Mouse (Mus musculus): Measurements from ENCODE around the gene Tpsb2. TPM values are rescaled to one million over a fixed set of nuclear protein-coding genes. Genes with fewer than 3 reads are reported as not detected.

The Tpsb2 gene
- total RNA-seq, 2 experiments from 2014 or later: not detected

DNA sequence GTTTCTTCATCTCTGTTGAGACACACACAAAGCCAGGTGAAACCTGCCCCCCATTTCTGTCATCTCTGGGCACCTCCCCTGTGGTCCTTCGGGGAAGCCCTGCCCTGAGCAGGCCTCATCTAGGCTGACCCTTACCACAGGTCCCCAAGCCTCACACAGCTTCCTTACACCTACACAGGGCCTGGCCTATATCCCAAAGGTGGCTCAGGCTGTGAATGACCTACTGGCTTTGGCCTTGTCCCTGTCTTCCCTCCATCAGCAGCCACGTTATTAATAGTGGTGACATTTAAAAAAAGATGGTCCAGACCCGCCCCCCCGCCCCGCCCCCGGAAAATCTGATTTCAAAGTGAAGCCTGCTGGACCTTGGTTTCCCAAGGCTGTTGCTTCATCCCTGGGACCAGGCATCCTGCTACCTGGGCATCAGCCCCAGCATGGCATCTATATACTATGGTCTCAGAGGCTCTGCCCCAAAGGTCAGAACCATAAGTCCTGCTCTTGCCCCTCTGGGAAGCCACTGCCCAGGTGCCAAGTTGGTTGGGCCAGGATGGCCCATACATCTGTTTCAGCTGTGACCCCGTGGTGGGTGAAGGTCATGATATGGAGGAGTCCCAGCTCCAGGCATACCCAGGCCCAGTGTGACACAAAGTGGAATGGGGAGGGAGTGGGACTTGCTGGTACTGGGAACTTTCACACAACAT, 42.3 kb downstream of the Tpsb2 start:
- no peak overlapping the region for H3K27ac ChIP-seq
- intact Hi-C loops (cut with DNase I): no loop called here
- H3K4me3 ChIP-seq: no peak overlapping the region
- no peak for DNase-seq (ENCODE audit: extremely low spot score in 1 of 2, low spot score in 2 of 2)
- TF ChIP-seq CTCF (IDR thresholded peaks at IDR 0.05): no peak

- intact Hi-C loops (cut with DNase I): loop anchor here (2.0 kb wide), 1 partner anchor 23 kb away; the partner anchor contains the start of gene Cacna1h
- Histone ChIP-seq H3K27ac (no peak overlapping the region), H3K4me3 (no peak overlapping the region)
- no peak for DNase-seq (ENCODE audit: extremely low spot score in 1 of 2, low spot score in 2 of 2)
- TF ChIP-seq CTCF (IDR thresholded peaks at IDR 0.05): no peak
Measured at GRCm38 (mm10) chr17:25409621-25410020, 43.5 kb downstream of the Tpsb2 start.

GRCm38 (mm10) chr17:25410180-25410579, 44.1 kb downstream of the Tpsb2 start:
- Histone ChIP-seq H3K4me3 (no peak overlapping the region), H3K27ac (no peak overlapping the region)
- intact Hi-C loops (cut with DNase I): loop anchor here (2.0 kb wide), 1 partner anchor 23 kb away; the partner anchor contains the start of gene Cacna1h
- no peak for TF ChIP-seq CTCF (IDR thresholded peaks at IDR 0.05)
- no peak for DNase-seq (ENCODE audit: extremely low spot score in 1 of 2, low spot score in 2 of 2)

DNA sequence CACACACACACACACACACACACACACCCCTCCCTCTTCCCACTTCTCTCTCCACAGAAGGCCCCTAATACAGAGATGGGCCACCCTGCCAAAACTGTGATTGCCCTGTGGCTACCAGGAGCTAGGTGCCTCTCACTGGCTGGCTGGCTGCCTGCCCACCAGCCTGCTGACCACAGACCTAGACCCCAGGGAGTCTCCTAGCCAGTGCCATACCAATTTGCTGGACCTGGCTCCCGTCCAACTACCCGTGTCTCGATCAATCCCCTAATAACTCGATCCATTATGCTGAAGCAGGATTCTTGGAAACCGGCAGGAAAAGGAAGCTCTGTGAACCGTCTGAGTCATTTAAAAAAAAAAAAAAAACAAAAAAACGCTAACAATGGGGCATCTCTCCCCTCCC, 44.7 kb downstream of the Tpsb2 start:
- TF ChIP-seq CTCF (IDR thresholded peaks at IDR 0.05): no peak
- Histone ChIP-seq H3K27ac (peak overlapping the region; percentile 59; the same call in 1 of the 2 replicates), H3K4me3 (no peak overlapping the region)
- intact Hi-C loops (cut with DNase I): loop anchor here (2.0 kb wide), 1 partner anchor 22 kb away; the partner anchor contains the start of gene Cacna1h
- DNase-seq (ENCODE audit: extremely low spot score in 1 of 2, low spot score in 2 of 2): no peak

DNA sequence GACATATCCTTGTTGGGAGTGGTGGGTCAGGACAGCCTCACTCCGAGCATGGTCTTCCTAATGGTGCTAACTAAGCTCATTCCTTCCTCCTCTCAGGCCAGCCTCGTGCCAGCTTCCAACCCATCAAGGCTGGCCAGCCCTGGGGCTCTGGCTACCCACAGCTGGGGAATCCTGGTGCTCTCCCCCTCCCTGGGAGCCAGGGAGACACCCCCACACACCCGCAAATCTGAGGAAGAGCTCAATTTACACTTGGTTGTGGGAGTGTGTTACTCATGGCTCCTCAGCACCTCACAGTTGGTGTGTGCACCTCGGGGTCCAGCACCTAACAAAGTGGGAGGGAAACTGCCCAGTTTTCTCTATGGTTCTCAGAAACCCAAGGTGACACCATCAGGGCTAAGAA, 45.1 kb downstream of the Tpsb2 start:
- Histone ChIP-seq H3K27ac (0 out of 2 replicates have a peak overlapping the region, but pooled peaks have one; percentile 33), H3K4me3 (no peak overlapping the region)
- DNase-seq (ENCODE audit: extremely low spot score in 1 of 2, low spot score in 2 of 2): peak; percentile 37 to 61
- no peak for TF ChIP-seq CTCF (IDR thresholded peaks at IDR 0.05)
- intact Hi-C loops (cut with DNase I): loop anchor here (2.0 kb wide), 1 partner anchor 22 kb away; the partner anchor contains the start of gene Cacna1h

- intact Hi-C loops (cut with DNase I): no loop called here
- Histone ChIP-seq H3K4me3 (no peak overlapping the region), H3K27ac (no peak overlapping the region)
- TF ChIP-seq CTCF (IDR thresholded peaks at IDR 0.05): no peak
- no peak for DNase-seq (ENCODE audit: extremely low spot score in 1 of 2, low spot score in 2 of 2)
Measured at GRCm38 (mm10) chr17:25414209-25414608, 48.1 kb downstream of the Tpsb2 start.

DNA sequence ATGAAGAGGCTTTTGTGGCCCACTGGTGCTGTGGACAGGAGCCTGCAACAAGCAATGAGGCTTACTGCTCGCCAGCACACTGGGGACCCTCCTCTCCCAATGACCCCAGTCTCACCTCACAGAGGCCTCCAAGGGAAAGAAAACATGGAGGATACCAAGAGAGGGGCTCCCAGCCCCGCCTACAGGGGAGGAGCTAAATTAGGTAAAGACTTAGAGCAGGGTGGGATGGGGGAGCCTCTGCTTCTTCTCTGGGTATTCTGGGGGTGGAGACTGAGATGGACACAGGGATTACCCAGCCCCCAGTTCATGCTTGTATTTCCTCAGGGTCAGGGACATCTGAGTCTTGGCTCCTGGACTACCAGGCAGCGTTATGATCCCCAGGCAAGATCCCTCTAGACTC, 48.8 kb downstream of the Tpsb2 start:
- Histone ChIP-seq H3K4me3 (no peak overlapping the region), H3K27ac (no peak overlapping the region)
- DNase-seq (ENCODE audit: extremely low spot score in 1 of 2, low spot score in 2 of 2): no peak
- intact Hi-C loops (cut with DNase I): no loop called here
- no peak for TF ChIP-seq CTCF (IDR thresholded peaks at IDR 0.05)

DNA sequence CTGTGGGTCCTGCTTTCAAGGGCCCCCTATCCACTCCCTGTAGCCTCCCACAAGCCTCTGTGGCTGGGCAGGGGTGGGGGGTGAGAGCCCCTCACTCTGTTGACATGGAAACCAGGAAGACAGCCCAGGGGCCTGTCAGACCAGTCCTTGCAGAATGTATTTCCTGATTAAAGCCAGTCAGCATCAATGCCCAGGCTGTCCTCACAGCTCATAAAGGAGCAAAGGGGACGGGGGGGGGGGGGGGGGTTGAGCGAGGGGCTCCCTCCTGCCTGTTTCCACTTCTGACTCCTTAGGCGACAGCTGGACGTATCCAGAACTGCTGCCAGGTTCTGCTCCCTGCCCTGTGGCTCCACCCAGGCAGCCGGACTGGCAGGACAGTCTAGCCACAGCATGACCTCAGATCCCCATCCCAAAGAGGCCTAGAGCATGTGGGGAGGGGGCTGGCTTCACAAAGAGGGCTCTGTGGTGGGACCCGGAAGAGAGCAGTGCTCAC, 49.4 kb downstream of the Tpsb2 start:
- DNase-seq (ENCODE audit: extremely low spot score in 1 of 2, low spot score in 2 of 2): no peak
- intact Hi-C loops (cut with DNase I): no loop called here
- Histone ChIP-seq H3K27ac (no peak overlapping the region), H3K4me3 (no peak overlapping the region)
- TF ChIP-seq CTCF (IDR thresholded peaks at IDR 0.05): no peak

DNA sequence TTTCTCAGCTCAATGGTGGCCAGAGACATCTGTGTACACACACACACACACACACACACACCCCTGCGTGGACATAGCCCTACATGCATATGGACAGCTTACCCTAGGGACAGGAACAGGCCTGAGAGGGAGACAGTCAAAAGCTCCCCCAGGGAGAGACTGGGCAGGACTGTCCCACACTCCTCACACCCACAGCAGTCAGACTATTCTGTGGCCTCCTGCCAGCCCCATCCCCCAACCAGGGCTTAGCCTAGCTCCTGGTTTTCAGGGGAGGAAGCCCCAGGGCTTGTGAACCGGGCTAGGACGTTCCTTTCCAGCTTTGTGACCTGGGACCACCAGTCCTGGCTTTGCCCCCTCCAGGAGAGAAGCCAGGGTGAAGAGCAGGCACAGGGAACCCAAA, 50.1 kb downstream of the Tpsb2 start:
- TF ChIP-seq CTCF (IDR thresholded peaks at IDR 0.05): no peak
- no peak for DNase-seq (ENCODE audit: extremely low spot score in 1 of 2, low spot score in 2 of 2)
- intact Hi-C loops (cut with DNase I): no loop called here
- H3K4me3 ChIP-seq: no peak overlapping the region
- H3K27ac ChIP-seq: no peak overlapping the region

- H3K27ac ChIP-seq: no peak overlapping the region
- no peak for TF ChIP-seq CTCF (IDR thresholded peaks at IDR 0.05)
- intact Hi-C loops (cut with DNase I): no loop called here
- no peak for DNase-seq (ENCODE audit: extremely low spot score in 1 of 2, low spot score in 2 of 2)
- no peak overlapping the region for H3K4me3 ChIP-seq
Measured at GRCm38 (mm10) chr17:25417990-25418389, 51.9 kb downstream of the Tpsb2 start.

Other genes with a start within 250 kb of the Tpsb2 start
- under 1 TPM; 0.33 to 0.63 TPM for gene Ptx4, start 245.5 kb upstream of the Tpsb2 start, total RNA-seq (2021)
- 10 to 100 TPM; 48.5 to 53.9 TPM for gene Clcn7, start 232.9 kb upstream of the Tpsb2 start, total RNA-seq (2021)
- under 1 TPM in 1 of 2 experiments, not detected in 1; 0.14 TPM for gene Ccdc154, start 203.8 kb upstream of the Tpsb2 start, total RNA-seq (2021)
- gene Gm38655, start 190.8 kb upstream of the Tpsb2 start, total RNA-seq (2021): not detected
- gene BC003965, start 181.8 kb upstream of the Tpsb2 start, total RNA-seq (2021): 10 to 100 TPM; 20.2 to 20.8 TPM
- 10 to 100 TPM; 39.0 to 40.7 TPM for gene Unkl, start 177.9 kb upstream of the Tpsb2 start, total RNA-seq (2021)
- 10 to 100 TPM; 78.1 to 81.4 TPM for gene Gnptg, start 126.2 kb upstream of the Tpsb2 start, total RNA-seq (2021)
- gene Tsr3, start 126.1 kb upstream of the Tpsb2 start, total RNA-seq (2021): 10 to 100 TPM; 24.6 to 25.9 TPM
- gene Baiap3, start 109.9 kb upstream of the Tpsb2 start, total RNA-seq (2021): 10 to 100 TPM; 14.8 to 29.8 TPM
- gene Ube2i, start 91.7 kb upstream of the Tpsb2 start, total RNA-seq (2021): 100 to 1,000 TPM; 215 to 223 TPM
- gene Prss34, start 67.9 kb upstream of the Tpsb2 start, total RNA-seq (2021): not detected
- gene Prss28, start 57.7 kb upstream of the Tpsb2 start, total RNA-seq (2021): not detected
- gene Prss29, start 47.7 kb upstream of the Tpsb2 start, total RNA-seq (2021): not detected
- gene Tpsab1, start 20.7 kb upstream of the Tpsb2 start, total RNA-seq (2021): not detected
- gene Tpsg1, start 3.0 kb downstream of the Tpsb2 start, total RNA-seq (2021): not detected
- 10 to 100 TPM; 45.2 to 48.0 TPM for gene Cacna1h, start 67.5 kb downstream of the Tpsb2 start, total RNA-seq (2021)
- 1 to 10 TPM; 2.1 to 2.4 TPM for gene Tekt4, start 88.3 kb downstream of the Tpsb2 start, total RNA-seq (2021)
- under 1 TPM; 0.18 to 0.21 TPM for gene Sstr5, start 131.0 kb downstream of the Tpsb2 start, total RNA-seq (2021)
- gene Sox8, start 204.4 kb downstream of the Tpsb2 start, total RNA-seq (2021): 10 to 100 TPM; 55.3 to 66.9 TPM
- gene Lmf1, start 212.8 kb downstream of the Tpsb2 start, total RNA-seq (2021): 10 to 100 TPM; 22.0 to 25.4 TPM

Data from left cerebral cortex, adult 2 months (tissue).